Mouse (Mus musculus) liver, embryonic 12.5 days (tissue): Measurements from ENCODE around the gene Eif2ak4. TPM values are rescaled to one million over a fixed set of nuclear protein-coding genes. Genes with fewer than 3 reads are reported as not detected.

ENCODE experiments used
- ATAC-seq: fragments of 200-750 bp; cut with Nextera tagmentation; 2 replicates; pipeline ENCODE4 v1.8.0; 2017; ENCODE audit warnings: moderate number of reproducible peaks, mild to moderate bottlenecking, moderate library complexity
- H3K27ac ChIP-seq: fragments of 300-500 bp; sonication (generic); 2 replicates; pipeline ENCODE4 v1.5.1; 2016; ENCODE audit warnings: mild to moderate bottlenecking
- H3K27me3 ChIP-seq: fragments of 300-500 bp; sonication (generic); replicated peaks from 2 replicates; pipeline ENCODE4 v1.6.1; 2016; ENCODE audit warnings: mild to moderate bottlenecking, moderate library complexity
- H3K36me3 ChIP-seq: fragments of 300-500 bp; sonication (generic); 2 replicates; pipeline ENCODE4 v1.6.1; 2016; ENCODE audit warnings: mild to moderate bottlenecking, moderate library complexity
- H3K4me1 ChIP-seq: fragments of 300-500 bp; sonication (generic); 2 replicates; pipeline ENCODE4 v1.6.1; 2016
- H3K4me2 ChIP-seq: fragments of 300-500 bp; sonication (generic); 2 replicates; pipeline ENCODE4 v1.6.1; 2016; ENCODE audit warnings: mild to moderate bottlenecking, moderate library complexity
- H3K4me3 ChIP-seq: fragments of 300-500 bp; sonication (generic); 2 replicates; pipeline ENCODE4 v1.5.1; 2016; ENCODE audit warnings: mild to moderate bottlenecking, moderate library complexity
- H3K9ac ChIP-seq: fragments of 300-500 bp; sonication (generic); 2 replicates; pipeline ENCODE4 v1.6.1; 2016; ENCODE audit warnings: mild to moderate bottlenecking, moderate library complexity
- H3K9me3 ChIP-seq: fragments of 300-500 bp; sonication (generic); replicated peaks from 2 replicates; pipeline ENCODE4 v1.6.1; 2016; ENCODE audit warnings: mild to moderate bottlenecking, moderate library complexity
- WGBS: fragments of 180-500 bp; shearing (Covaris S2); methylation state at CpG from one replicate; pipeline ENCODE4 v1.1.7; 2016; ENCODE audit not compliant: insufficient replicate concordance; 5-methylcytosine and 5-hydroxymethylcytosine counted together
- polyA plus RNA-seq: library from polyadenylated mRNA; unstranded; fragments of >200 nt; fragmentation: Nextera tagmentation; extraction: Ambion mirVana; gene quantifications from 2 replicates; pipeline ENCODE4 v1.2.1, GENCODE M21; 2016

Eif2ak4 gene
- polyA plus RNA-seq, 1 experiment from 2014 or later: 7.6 TPM

DNA sequence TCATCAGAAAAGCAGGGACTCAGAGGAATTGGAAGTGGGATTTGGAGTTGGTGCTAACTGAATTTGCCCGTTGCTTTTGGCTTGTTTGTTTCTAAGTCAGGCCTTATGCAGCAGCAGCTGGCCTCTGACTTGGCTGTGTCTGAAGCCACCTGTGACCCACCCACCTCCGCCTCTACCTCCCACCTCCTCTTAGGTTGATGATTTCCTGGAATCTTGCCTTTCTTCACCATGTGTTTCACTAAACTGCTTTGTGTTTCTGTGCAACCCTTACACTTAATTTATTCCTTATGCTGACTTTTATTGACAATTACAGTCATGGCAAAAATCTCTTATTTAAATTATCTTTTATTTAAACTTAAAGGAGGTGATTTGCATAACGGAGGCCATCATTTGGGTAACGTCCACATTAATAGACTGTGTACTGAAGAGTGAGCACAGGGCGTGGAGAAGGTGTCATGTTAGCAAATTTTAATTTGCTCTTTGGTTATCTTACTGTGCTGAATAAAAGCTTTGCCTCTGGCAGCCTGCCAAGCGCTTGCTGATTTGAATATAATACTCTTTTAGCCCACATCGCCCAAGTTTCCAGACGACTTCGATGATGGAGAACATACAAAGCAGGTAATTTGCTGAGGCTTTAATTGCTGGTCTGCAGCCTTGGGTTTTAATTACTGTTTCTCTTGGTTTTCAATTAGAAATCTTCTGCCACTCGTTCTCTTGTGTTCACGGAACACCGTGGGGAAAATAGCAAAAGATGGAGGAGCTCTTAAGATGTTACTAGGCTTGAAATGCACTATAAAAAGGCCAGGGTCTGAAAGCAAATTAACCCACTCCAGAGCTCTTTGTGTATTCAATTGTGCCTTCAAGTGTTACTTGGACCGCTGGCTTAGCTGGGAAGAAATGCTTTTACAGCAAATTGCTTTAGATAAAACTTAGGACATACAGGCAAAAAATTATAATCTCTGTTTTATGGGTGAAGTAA, 57.6 kb downstream of the Eif2ak4 start:
- Histone ChIP-seq H3K4me1 (no peaks in the 10 kb centered on the region), H3K4me2 (no peak overlapping the region), H3K36me3 (peaks cover 53% of the 10 kb centered on the region), H3K27ac (no peak overlapping the region), H3K9me3 (no peaks in the 10 kb centered on the region), H3K9ac (no peak overlapping the region), H3K4me3 (no peak overlapping the region), H3K27me3 (no peaks in the 10 kb centered on the region)
- no peak for ATAC-seq
- 82% methylated on average over 13 of the region's 13 CpGs for WGBS

DNA sequence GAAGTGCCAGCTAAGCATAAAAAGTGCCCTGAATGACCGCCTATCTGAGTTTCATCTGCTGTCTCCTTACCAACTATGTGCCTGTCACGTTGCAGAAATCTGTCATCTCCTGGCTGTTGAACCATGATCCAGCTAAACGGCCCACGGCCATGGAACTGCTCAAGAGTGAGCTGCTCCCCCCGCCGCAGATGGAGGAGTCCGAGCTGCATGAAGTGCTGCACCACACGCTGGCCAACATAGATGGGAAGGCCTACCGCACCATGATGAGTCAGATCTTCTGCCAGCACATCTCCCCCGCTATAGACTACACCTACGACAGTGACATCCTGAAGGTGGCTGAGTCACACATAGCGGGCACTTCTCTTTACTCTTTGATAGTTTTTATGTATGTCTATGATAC, 59.8 kb downstream of the Eif2ak4 start:
- Histone ChIP-seq H3K4me3 (no peak overlapping the region), H3K27me3 (no peaks in the 10 kb centered on the region), H3K27ac (no peak overlapping the region), H3K4me2 (no peak overlapping the region), H3K4me1 (no peaks in the 10 kb centered on the region), H3K9ac (no peak overlapping the region), H3K9me3 (no peaks in the 10 kb centered on the region), H3K36me3 (peaks cover 48% of the 10 kb centered on the region)
- 82% methylated on average over 12 of the region's 12 CpGs for WGBS
- no peak for ATAC-seq

DNA sequence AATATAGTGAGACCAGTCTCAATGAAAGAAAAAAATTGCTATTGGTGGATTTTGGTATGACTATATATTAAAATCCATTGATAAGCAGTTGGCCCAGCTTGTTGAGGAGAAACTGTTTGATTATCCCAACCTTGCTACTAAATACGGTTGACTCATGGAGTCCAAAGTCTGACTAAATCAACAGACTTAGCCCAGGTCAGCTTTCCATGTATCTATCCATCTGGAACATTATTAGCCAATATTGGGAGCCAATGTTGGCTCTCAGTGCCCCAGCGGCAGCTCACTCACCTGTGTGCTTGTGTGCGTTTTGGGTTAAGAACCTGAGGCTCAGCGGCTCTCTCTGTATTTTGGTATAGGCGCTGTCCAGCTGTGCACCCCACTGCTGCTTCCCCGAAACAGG, 62.6 kb downstream of the Eif2ak4 start:
- no peak overlapping the region for H3K27ac ChIP-seq
- no peak overlapping the region for H3K4me3 ChIP-seq
- no peaks in the 10 kb centered on the region for H3K27me3 ChIP-seq
- no peaks in the 10 kb centered on the region for H3K9me3 ChIP-seq
- no peak overlapping the region for H3K4me2 ChIP-seq
- H3K36me3 ChIP-seq: peaks cover 43% of the 10 kb centered on the region
- no peak for ATAC-seq
- H3K4me1 ChIP-seq: no peaks in the 10 kb centered on the region
- WGBS: 84% methylated on average over 6 of the region's 6 CpGs
- H3K9ac ChIP-seq: no peak overlapping the region

DNA sequence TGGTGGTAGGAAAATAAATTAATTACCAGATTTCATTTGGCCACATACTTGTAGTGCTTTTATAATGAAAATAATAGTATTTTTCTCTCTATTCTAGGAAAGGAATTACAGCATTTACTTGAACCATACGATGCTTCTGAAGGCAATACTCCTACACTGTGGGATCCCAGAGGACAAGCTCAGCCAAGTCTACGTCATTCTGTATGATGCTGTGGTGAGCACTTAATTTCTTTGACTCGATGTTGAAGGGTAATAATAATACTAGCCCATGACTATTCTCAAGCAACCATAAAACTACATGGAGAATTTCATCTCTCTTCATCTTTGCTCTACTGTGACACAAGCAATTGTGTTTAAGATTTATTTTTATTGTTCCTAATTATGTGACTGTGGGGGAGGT, 68.6 kb downstream of the Eif2ak4 start:
- H3K9ac ChIP-seq: no peak overlapping the region
- ATAC-seq: no peak
- 76% methylated on average over 3 of the region's 3 CpGs for WGBS
- no peak overlapping the region for H3K27ac ChIP-seq
- peaks cover 49% of the 10 kb centered on the region for H3K36me3 ChIP-seq
- no peaks in the 10 kb centered on the region for H3K9me3 ChIP-seq
- H3K4me2 ChIP-seq: no peak overlapping the region
- H3K4me3 ChIP-seq: no peak overlapping the region
- H3K27me3 ChIP-seq: no peaks in the 10 kb centered on the region
- H3K4me1 ChIP-seq: no peaks in the 10 kb centered on the region

DNA sequence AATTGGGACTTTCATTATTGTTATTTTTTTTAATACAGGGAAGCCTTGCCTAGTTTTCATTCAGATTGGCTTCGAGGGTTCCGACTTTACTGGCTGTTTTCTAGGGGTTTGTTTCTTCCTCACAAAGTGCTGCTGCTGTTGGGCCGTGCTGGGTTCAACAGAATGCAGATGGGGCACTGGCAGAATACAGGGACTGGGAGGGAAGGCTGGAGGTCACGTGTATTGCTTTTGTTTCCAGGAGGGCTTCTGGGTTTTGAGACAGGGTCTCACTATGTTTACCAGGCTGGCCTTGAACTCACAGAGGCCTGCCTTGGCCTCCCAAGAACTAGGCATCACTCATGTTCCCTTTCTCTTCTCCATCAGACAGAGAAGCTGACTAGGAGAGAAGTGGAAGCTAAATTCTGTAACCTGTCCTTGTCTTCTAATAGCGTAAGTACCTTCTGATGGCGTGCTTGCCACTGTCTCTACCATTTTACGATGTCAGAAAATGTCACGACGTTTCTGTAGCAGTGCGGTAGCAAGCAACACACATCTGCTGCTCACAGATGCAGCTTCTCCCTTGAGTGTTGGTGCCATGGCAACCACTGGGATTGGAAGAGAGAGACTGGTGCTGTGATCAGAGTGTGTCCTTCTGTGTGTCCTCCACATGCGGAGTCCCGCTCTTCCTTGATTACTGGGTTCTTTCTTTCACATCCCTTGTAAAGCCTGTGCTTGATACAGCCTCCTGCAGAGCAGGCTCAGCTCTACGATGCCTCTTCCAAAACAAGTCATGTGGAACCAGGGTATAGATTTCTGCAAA, 69.2 kb downstream of the Eif2ak4 start:
- Histone ChIP-seq H3K4me2 (no peak overlapping the region), H3K4me1 (no peaks in the 10 kb centered on the region), H3K27ac (no peak overlapping the region), H3K9me3 (no peaks in the 10 kb centered on the region), H3K36me3 (peaks cover 56% of the 10 kb centered on the region), H3K9ac (no peak overlapping the region), H3K4me3 (no peak overlapping the region), H3K27me3 (no peaks in the 10 kb centered on the region)
- 84% methylated on average over 13 of the region's 13 CpGs for WGBS
- no peak for ATAC-seq

DNA sequence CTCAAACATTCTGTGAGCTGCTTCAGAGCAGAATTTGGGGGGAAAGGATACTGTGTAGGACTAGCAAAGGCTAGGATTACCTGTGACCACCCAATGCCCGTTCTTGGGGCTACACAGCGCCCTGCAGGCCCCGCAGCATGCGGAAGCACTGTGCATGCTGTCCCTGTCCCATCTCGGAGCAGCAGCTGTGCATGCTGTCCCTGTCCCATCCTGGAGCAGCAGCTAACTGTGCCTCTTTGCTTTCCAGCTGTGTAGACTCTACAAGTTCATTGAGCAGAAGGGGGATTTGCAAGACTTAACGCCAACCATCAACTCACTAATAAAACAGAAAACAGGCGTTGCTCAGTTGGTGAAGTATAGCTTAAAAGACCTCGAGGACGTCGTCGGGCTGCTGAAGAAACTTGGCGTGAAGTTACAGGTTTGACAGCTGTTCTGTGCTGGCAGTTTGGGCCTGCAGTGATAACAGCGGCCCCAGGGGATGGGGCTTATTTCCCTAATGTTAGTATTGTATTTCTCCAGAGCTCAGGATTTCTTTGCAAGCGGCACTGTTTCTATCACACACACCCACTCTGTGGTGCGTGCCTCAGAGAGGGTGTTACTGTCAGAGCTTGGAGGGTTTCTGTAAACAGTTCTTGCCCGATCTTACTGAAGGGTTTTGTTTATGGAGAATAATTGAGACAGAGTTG, 73.2 kb downstream of the Eif2ak4 start:
- H3K9ac ChIP-seq: no peak overlapping the region
- H3K4me2 ChIP-seq: no peak overlapping the region
- no peak overlapping the region for H3K27ac ChIP-seq
- no peaks in the 10 kb centered on the region for H3K9me3 ChIP-seq
- H3K4me1 ChIP-seq: no peaks in the 10 kb centered on the region
- WGBS: 78% methylated on average over 16 of the region's 16 CpGs
- H3K4me3 ChIP-seq: no peak overlapping the region
- ATAC-seq: no peak
- peaks cover 75% of the 10 kb centered on the region for H3K36me3 ChIP-seq
- no peaks in the 10 kb centered on the region for H3K27me3 ChIP-seq

DNA sequence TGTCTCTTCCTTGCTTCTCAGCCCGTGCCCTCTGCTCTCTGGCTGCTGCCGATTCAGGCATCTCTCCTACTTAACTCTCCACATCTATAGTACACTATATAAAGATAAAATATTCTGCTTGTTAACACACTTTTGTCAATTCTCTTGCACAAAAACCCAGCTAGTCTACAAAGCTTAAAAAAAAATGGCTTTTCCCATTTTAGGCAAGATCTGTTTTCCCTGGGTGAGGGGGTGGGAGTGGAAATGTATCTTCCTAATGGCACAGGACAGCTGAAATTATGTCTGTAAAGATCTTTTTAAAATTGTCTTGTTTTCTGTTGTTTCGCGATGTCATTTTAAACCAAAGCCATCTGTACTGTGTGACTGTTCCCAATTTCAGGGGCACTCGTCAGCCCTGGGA, 75.1 kb downstream of the Eif2ak4 start:
- 89% methylated on average over 5 of the region's 5 CpGs for WGBS
- no peak for ATAC-seq

DNA sequence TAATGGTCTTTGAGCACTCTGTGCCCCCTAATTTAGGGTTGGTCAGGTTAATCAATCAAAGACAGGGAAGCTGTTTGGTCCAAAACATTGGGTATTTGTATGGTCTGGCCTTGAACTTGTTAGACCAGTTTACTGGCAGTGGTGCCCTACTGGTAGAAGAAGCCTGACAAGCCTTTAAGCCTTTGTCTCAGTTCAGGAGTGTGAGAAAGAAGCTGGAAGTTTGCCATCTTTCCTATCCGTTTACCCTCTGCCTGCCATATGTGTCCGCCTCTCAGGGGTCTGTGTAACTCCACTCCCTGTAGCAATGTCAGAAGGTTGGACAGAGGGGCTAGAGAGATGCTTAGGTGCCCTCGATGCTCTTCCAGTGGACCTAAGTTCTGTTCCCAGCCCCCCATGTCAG, 76.0 kb downstream of the Eif2ak4 start:
- H3K27me3 ChIP-seq: no peaks in the 10 kb centered on the region
- H3K4me1 ChIP-seq: no peaks in the 10 kb centered on the region
- no peak overlapping the region for H3K9ac ChIP-seq
- no peak overlapping the region for H3K4me2 ChIP-seq
- no peak overlapping the region for H3K27ac ChIP-seq
- no peak for ATAC-seq
- no peaks in the 10 kb centered on the region for H3K9me3 ChIP-seq
- WGBS: 80% methylated on average over 3 of the region's 3 CpGs
- H3K36me3 ChIP-seq: peaks cover 85% of the 10 kb centered on the region
- H3K4me3 ChIP-seq: no peak overlapping the region

More for the DNA sequence above, 75.1 kb downstream of the Eif2ak4 start:
- no peaks in the 10 kb centered on the region for H3K27me3 ChIP-seq
- no peak overlapping the region for H3K4me3 ChIP-seq
- peaks cover 79% of the 10 kb centered on the region for H3K36me3 ChIP-seq
- H3K4me1 ChIP-seq: no peaks in the 10 kb centered on the region
- H3K9ac ChIP-seq: no peak overlapping the region
- H3K9me3 ChIP-seq: no peaks in the 10 kb centered on the region
- no peak overlapping the region for H3K27ac ChIP-seq
- no peak overlapping the region for H3K4me2 ChIP-seq

DNA sequence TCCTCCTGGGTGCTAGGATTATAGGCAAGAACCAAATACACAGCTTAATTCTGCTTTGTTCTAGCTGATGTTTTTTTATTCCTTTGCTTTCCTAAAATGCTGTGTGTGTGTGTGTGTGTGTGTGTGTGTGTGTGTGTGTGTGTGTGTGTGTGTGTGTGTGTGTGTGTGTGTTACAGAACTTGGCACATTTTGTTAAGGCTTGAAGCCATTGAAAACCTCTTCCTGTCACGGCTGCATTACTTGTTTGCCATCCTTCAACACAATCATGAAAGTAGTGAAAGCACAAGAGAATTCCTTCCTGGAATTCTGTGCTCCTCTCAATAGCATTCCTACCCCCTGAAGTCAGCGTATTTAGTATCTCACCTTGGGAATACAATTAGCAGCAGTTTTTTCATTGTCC, 77.5 kb downstream of the Eif2ak4 start:
- Histone ChIP-seq H3K27ac (no peak overlapping the region), H3K9ac (no peak overlapping the region), H3K4me1 (no peaks in the 10 kb centered on the region), H3K4me3 (no peak overlapping the region), H3K9me3 (no peaks in the 10 kb centered on the region), H3K27me3 (no peaks in the 10 kb centered on the region), H3K4me2 (no peak overlapping the region), H3K36me3 (peaks cover 94% of the 10 kb centered on the region)
- WGBS: 70% methylated on average over 2 of the region's 2 CpGs
- ATAC-seq: no peak

DNA sequence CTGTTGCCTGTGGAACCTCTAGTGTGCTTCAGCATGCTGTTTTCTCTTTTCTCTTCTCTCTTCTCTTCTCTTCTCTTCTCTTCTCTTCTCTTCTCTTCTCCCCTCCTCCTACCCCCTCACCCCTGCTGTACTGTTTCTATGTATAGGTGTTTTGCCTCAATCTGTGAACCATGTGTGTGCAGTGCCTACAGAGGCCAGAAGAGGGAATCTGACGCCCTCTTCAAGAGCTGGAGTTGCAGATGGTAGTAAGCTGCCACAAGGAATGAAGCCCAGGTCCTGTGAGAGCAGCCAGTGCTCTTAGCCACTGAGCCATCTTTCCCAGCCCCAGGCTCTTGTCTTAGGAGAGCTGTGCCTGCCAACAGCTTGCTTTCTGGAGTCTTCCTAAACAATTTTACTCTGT, 78.2 kb downstream of the Eif2ak4 start:
- no peak overlapping the region for H3K4me3 ChIP-seq
- H3K27me3 ChIP-seq: no peaks in the 10 kb centered on the region
- no peak overlapping the region for H3K4me2 ChIP-seq
- no peaks in the 10 kb centered on the region for H3K9me3 ChIP-seq
- 55% methylated on average over 1 of the region's 1 CpGs for WGBS
- H3K4me1 ChIP-seq: no peaks in the 10 kb centered on the region
- H3K36me3 ChIP-seq: peaks cover 96% of the 10 kb centered on the region
- no peak overlapping the region for H3K9ac ChIP-seq
- no peak overlapping the region for H3K27ac ChIP-seq
- no peak for ATAC-seq

DNA sequence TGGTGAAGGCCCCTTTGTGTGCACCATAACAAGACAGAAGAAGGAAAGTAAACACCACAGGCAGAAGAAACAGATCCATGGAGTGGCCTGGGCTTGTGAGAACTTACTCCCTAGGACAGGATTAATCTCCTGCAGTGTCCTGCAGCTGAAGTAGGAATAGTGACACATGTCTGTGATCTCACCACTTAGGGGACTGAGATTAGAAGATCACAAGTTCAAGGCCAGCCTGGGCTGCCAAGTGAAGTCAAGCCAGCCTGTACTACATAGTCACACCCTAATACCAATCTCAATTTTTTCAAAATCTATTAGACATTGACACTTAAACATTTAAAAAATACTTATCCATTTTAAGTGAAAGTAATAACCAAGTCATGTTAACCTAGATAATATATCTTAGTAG, 79.9 kb downstream of the Eif2ak4 start:
- no peaks in the 10 kb centered on the region for H3K9me3 ChIP-seq
- no peak overlapping the region for H3K4me3 ChIP-seq
- no peak overlapping the region for H3K4me2 ChIP-seq
- H3K27me3 ChIP-seq: no peaks in the 10 kb centered on the region
- H3K27ac ChIP-seq: no peak overlapping the region
- no peak overlapping the region for H3K9ac ChIP-seq
- H3K4me1 ChIP-seq: no peaks in the 10 kb centered on the region
- peaks cover 96% of the 10 kb centered on the region for H3K36me3 ChIP-seq
- no peak for ATAC-seq
